Mouse (Mus musculus): Measurements from ENCODE around the gene Kdm5a. TPM values are rescaled to one million over a fixed set of nuclear protein-coding genes. Genes with fewer than 3 reads are reported as not detected.

Kdm5a gene
- polyA plus RNA-seq, 1 experiment from 2014 or later = 26.3 TPM

- Histone ChIP-seq H3K9ac (ENCODE audit: low read depth, low read length) (no peak overlapping the region), H3K4me2 (ENCODE audit: low read length) (no peak overlapping the region), H3K27me3 (replicated peaks; ENCODE audit: control insufficient read depth, insufficient read depth, low read length) (no peaks in the 10 kb centered on the region), H3K9me3 (ENCODE audit: control insufficient read depth, low read length) (no peaks in the 10 kb centered on the region), H3K4me1 (ENCODE audit: control insufficient read depth, insufficient read depth, low read depth, low read length) (peaks cover 17% of the 10 kb centered on the region), H3K27ac (ENCODE audit: low read depth, low read length) (no peak overlapping the region), H3K4me3 (ENCODE audit: low read length) (no peak overlapping the region), H3K36me3 (ENCODE audit: control insufficient read depth, insufficient read depth, low read length) (peaks cover 2% of the 10 kb centered on the region; the same call in 1 of the 2 replicates)
- no peak for ATAC-seq
- WGBS = 87% methylated on average over 8 of the region's 8 CpGs
These were observed 111.4 kb downstream of the Kdm5a start for GRCm38 (mm10) chr6:120475288-120475687.

DNA sequence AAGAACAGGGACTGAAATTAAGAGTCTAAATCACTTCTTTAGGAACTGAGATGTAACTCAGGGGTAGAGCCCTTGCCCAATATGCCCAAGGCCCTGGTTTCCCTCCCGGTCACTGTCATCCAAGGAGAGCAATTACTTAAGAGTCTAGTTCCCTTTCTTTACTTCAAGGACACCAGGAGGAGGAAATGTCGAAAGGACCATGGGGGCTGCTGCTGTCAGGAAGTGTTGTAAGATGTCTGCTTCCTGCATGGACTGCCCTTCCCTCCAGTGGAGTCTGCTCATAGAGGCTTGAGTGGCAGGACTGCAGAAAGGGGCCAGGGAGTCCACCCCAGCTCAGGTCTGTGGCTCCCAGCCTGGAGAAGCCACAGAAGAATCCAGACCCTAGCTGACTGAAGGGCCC lies 115.4 kb downstream of the Kdm5a start:
- Histone ChIP-seq H3K4me1 (ENCODE audit: control insufficient read depth, insufficient read depth, low read depth, low read length) (no peaks in the 10 kb centered on the region), H3K36me3 (ENCODE audit: control insufficient read depth, insufficient read depth, low read length) (peaks cover 11% of the 10 kb centered on the region), H3K9ac (ENCODE audit: low read depth, low read length) (no peak overlapping the region), H3K27me3 (replicated peaks; ENCODE audit: control insufficient read depth, insufficient read depth, low read length) (no peaks in the 10 kb centered on the region), H3K9me3 (ENCODE audit: control insufficient read depth, low read length) (no peaks in the 10 kb centered on the region), H3K27ac (ENCODE audit: low read depth, low read length) (no peak overlapping the region), H3K4me3 (ENCODE audit: low read length) (no peak overlapping the region), H3K4me2 (ENCODE audit: low read length) (no peak overlapping the region)
- WGBS = 81% methylated on average over 2 of the region's 2 CpGs
- no peak for ATAC-seq

DNA sequence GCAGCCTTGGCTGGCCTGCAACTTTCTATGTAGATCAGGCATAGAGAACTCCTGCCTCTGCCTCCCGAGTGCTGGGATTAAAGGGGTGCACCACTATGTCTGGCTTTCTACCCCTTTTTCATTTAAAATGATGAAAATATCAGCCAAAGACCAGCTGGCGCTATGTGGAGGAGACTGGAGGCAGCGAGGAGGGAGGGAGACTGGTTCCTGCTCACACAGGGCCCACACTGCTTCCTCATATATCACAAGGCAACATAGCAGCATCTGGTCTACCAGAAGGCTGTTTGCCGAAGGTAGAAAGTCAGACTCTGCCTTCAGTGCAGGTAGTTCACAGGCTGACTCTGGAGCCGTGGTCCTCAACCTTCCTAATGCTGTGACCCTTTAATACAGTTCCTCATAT lies 116.4 kb downstream of the Kdm5a start:
- Histone ChIP-seq H3K4me3 (ENCODE audit: low read length) (no peak overlapping the region), H3K9ac (ENCODE audit: low read depth, low read length) (no peak overlapping the region), H3K27me3 (replicated peaks; ENCODE audit: control insufficient read depth, insufficient read depth, low read length) (no peaks in the 10 kb centered on the region), H3K27ac (ENCODE audit: low read depth, low read length) (no peak overlapping the region), H3K4me1 (ENCODE audit: control insufficient read depth, insufficient read depth, low read depth, low read length) (no peaks in the 10 kb centered on the region), H3K36me3 (ENCODE audit: control insufficient read depth, insufficient read depth, low read length) (peaks cover 11% of the 10 kb centered on the region), H3K9me3 (ENCODE audit: control insufficient read depth, low read length) (no peaks in the 10 kb centered on the region), H3K4me2 (ENCODE audit: low read length) (no peak overlapping the region)
- ATAC-seq = no peak
- WGBS = 92% methylated on average over 5 of the region's 5 CpGs

DNA sequence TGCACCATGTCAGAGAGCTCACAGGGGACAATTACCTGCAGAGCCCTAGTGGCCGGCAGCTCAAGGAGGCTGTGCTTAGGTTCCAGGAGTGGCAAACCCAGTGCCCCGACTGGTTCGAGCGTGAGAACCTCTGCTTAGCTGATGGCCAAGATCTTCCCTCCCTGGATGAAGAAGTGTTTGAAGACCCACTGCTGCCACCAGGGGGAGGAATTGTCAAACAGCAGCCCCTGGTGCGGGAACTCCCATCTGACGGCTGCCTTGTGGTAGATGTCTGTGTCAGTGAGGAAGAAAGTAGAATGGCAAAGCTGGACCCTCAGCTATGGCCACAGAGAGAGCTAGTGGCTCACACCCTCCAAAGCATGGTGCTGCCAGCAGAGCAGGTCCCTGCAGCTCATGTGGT lies 117.6 kb downstream of the Kdm5a start:
- Histone ChIP-seq H3K9me3 (ENCODE audit: control insufficient read depth, low read length) (no peaks in the 10 kb centered on the region), H3K36me3 (ENCODE audit: control insufficient read depth, insufficient read depth, low read length) (peaks cover 11% of the 10 kb centered on the region), H3K9ac (ENCODE audit: low read depth, low read length) (no peak overlapping the region), H3K27me3 (replicated peaks; ENCODE audit: control insufficient read depth, insufficient read depth, low read length) (no peaks in the 10 kb centered on the region), H3K4me2 (ENCODE audit: low read length) (no peak overlapping the region), H3K4me3 (ENCODE audit: low read length) (no peak overlapping the region), H3K4me1 (ENCODE audit: control insufficient read depth, insufficient read depth, low read depth, low read length) (no peaks in the 10 kb centered on the region), H3K27ac (ENCODE audit: low read depth, low read length) (no peak overlapping the region)
- ATAC-seq = no peak
- 92% methylated on average over 6 of the region's 6 CpGs for WGBS

- Histone ChIP-seq H3K27me3 (replicated peaks; ENCODE audit: control insufficient read depth, insufficient read depth, low read length) (no peaks in the 10 kb centered on the region), H3K9ac (ENCODE audit: low read depth, low read length) (no peak overlapping the region), H3K9me3 (ENCODE audit: control insufficient read depth, low read length) (no peaks in the 10 kb centered on the region), H3K27ac (ENCODE audit: low read depth, low read length) (no peak overlapping the region), H3K36me3 (ENCODE audit: control insufficient read depth, insufficient read depth, low read length) (peaks cover 11% of the 10 kb centered on the region), H3K4me3 (ENCODE audit: low read length) (no peak overlapping the region), H3K4me2 (ENCODE audit: low read length) (no peak overlapping the region), H3K4me1 (ENCODE audit: control insufficient read depth, insufficient read depth, low read depth, low read length) (no peaks in the 10 kb centered on the region)
- ATAC-seq = no peak
- 94% methylated on average over 14 of the region's 14 CpGs for WGBS
These were observed 118.1 kb downstream of the Kdm5a start for GRCm38 (mm10) chr6:120482021-120482420.

DNA sequence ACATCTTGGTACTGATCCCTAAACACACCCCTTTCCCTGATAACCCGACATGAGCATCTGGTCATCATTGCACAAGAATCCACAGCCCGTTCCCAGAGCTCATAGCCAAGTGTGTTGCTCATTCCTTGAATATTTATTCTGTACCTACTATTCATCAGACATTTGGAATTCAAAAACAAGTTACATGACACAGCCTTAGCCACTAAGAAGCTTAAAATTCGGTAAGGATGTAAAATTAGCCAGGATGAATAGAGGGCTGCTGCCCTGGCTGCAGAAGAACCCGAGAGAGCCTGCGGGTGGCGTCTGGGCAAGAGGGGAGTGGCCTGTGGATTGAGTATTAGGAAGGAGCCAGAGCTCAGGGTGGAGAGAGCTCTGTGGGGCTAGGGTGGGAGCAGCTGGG lies 118.8 kb downstream of the Kdm5a start:
- H3K27me3 ChIP-seq (replicated peaks; ENCODE audit: control insufficient read depth, insufficient read depth, low read length) = no peaks in the 10 kb centered on the region
- H3K9ac ChIP-seq (ENCODE audit: low read depth, low read length) = no peak overlapping the region
- no peak for ATAC-seq
- H3K4me3 ChIP-seq (ENCODE audit: low read length) = no peak overlapping the region
- no peaks in the 10 kb centered on the region for H3K4me1 ChIP-seq (ENCODE audit: control insufficient read depth, insufficient read depth, low read depth, low read length)
- H3K9me3 ChIP-seq (ENCODE audit: control insufficient read depth, low read length) = no peaks in the 10 kb centered on the region
- peaks cover 11% of the 10 kb centered on the region for H3K36me3 ChIP-seq (ENCODE audit: control insufficient read depth, insufficient read depth, low read length)
- H3K4me2 ChIP-seq (ENCODE audit: low read length) = no peak overlapping the region
- H3K27ac ChIP-seq (ENCODE audit: low read depth, low read length) = no peak overlapping the region
- WGBS = 45% methylated on average over 6 of the region's 6 CpGs

DNA sequence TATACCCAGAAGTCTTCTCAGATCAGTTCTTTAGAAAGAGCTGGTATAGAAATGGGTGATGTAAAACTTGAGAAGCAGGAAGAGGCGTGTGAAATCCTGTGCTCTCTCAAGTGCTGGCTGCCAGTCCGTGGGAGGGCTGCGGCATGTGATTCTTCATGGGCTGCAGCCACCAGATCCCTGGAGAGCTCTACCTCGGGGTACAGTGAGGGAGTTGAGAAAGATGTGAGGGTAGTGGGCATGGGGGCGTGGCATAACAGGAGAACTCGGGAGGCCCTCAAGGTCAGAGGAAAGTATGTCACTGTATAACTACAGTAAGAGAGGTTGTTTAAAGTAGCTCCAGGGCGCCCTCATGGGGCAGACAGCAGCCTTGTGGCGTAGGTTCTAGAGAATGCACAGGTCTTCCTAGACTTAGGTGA lies 119.3 kb downstream of the Kdm5a start:
- peaks cover 11% of the 10 kb centered on the region for H3K36me3 ChIP-seq (ENCODE audit: control insufficient read depth, insufficient read depth, low read length)
- no peaks in the 10 kb centered on the region for H3K9me3 ChIP-seq (ENCODE audit: control insufficient read depth, low read length)
- no peak overlapping the region for H3K4me3 ChIP-seq (ENCODE audit: low read length)
- H3K27me3 ChIP-seq (replicated peaks; ENCODE audit: control insufficient read depth, insufficient read depth, low read length) = no peaks in the 10 kb centered on the region
- no peak overlapping the region for H3K27ac ChIP-seq (ENCODE audit: low read depth, low read length)
- H3K4me2 ChIP-seq (ENCODE audit: low read length) = no peak overlapping the region
- WGBS = 37% methylated on average over 8 of the region's 8 CpGs
- ATAC-seq = no peak
- no peak overlapping the region for H3K9ac ChIP-seq (ENCODE audit: low read depth, low read length)
- no peaks in the 10 kb centered on the region for H3K4me1 ChIP-seq (ENCODE audit: control insufficient read depth, insufficient read depth, low read depth, low read length)

- Histone ChIP-seq H3K27ac (ENCODE audit: low read depth, low read length) (no peak overlapping the region), H3K9ac (ENCODE audit: low read depth, low read length) (no peak overlapping the region), H3K9me3 (ENCODE audit: control insufficient read depth, low read length) (no peaks in the 10 kb centered on the region), H3K27me3 (replicated peaks; ENCODE audit: control insufficient read depth, insufficient read depth, low read length) (no peaks in the 10 kb centered on the region), H3K4me2 (ENCODE audit: low read length) (no peak overlapping the region), H3K4me1 (ENCODE audit: control insufficient read depth, insufficient read depth, low read depth, low read length) (peaks cover 9% of the 10 kb centered on the region), H3K4me3 (ENCODE audit: low read length) (no peak overlapping the region), H3K36me3 (ENCODE audit: control insufficient read depth, insufficient read depth, low read length) (peaks cover 9% of the 10 kb centered on the region; the same call in 1 of the 2 replicates)
- ATAC-seq = no peak
- 86% methylated on average over 3 of the region's 3 CpGs for WGBS
These were observed 121.1 kb downstream of the Kdm5a start for GRCm38 (mm10) chr6:120485038-120485437.

- ATAC-seq = no peak
- WGBS = 58% methylated on average over 8 of the region's 8 CpGs
These were observed 122.2 kb downstream of the Kdm5a start for GRCm38 (mm10) chr6:120486051-120486510.

DNA sequence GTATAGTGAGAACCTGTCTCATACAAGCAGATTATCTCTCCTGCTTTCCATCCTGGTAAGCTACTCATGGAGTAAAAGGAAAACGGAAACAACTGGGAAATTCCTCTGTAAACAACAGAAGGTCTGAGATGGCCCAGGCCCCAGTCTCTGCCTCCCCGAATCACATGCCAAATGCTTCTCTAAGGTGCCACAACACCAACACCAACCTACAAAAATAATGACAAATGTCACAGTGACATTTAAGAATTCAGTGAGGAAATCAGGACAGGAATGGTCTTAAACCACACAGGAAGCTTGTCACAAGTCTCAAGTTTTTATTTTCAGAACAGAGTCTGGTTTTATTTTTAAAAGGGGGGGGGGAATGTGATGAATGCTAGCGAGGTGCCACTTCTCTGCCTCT lies 124.7 kb downstream of the Kdm5a start:
- Histone ChIP-seq H3K4me1 (ENCODE audit: control insufficient read depth, insufficient read depth, low read depth, low read length) (peaks cover 38% of the 10 kb centered on the region), H3K27ac (ENCODE audit: low read depth, low read length) (no peak overlapping the region), H3K27me3 (replicated peaks; ENCODE audit: control insufficient read depth, insufficient read depth, low read length) (0 out of 2 replicates have a peak, but pooled peaks cover 2% of the 10 kb centered on the region), H3K36me3 (ENCODE audit: control insufficient read depth, insufficient read depth, low read length) (no peaks in the 10 kb centered on the region), H3K9ac (ENCODE audit: low read depth, low read length) (no peak overlapping the region), H3K9me3 (ENCODE audit: control insufficient read depth, low read length) (no peaks in the 10 kb centered on the region), H3K4me2 (ENCODE audit: low read length) (no peak overlapping the region), H3K4me3 (ENCODE audit: low read length) (no peak overlapping the region)
- WGBS = 80% methylated on average over 3 of the region's 3 CpGs
- ATAC-seq = no peak

More at GRCm38 (mm10) chr6:120486051-120486510, 122.2 kb downstream of the Kdm5a start:
- Histone ChIP-seq H3K9me3 (ENCODE audit: control insufficient read depth, low read length) (no peaks in the 10 kb centered on the region), H3K27me3 (replicated peaks; ENCODE audit: control insufficient read depth, insufficient read depth, low read length) (no peaks in the 10 kb centered on the region), H3K4me3 (ENCODE audit: low read length) (no peak overlapping the region), H3K27ac (ENCODE audit: low read depth, low read length) (no peak overlapping the region), H3K4me1 (ENCODE audit: control insufficient read depth, insufficient read depth, low read depth, low read length) (peaks cover 19% of the 10 kb centered on the region), H3K4me2 (ENCODE audit: low read length) (no peak overlapping the region), H3K36me3 (ENCODE audit: control insufficient read depth, insufficient read depth, low read length) (peaks cover 5% of the 10 kb centered on the region; the same call in 1 of the 2 replicates), H3K9ac (ENCODE audit: low read depth, low read length) (no peak overlapping the region; the same call in 1 of the 2 replicates)
